Mouse (Mus musculus) large intestine, adult 2 months (tissue): ENCODE data around the gene Fbn1. TPM values are rescaled to one million over a fixed set of nuclear protein-coding genes. Genes with fewer than 3 reads are reported as not detected.

Experiments
- DNase-seq: peaks from one replicate; pipeline ENCODE4 v3.0.0-alpha.2; 2012; ENCODE audit warnings: low read depth, low spot score
- WGBS: fragments of 180-500 bp; shearing (Covaris S2); methylation state at CpG from one replicate; pipeline ENCODE4 v1.1.7; 2018; 5-methylcytosine and 5-hydroxymethylcytosine counted together
- polyA plus RNA-seq: library from polyadenylated mRNA; depleted of rRNA; stranded (reverse); fragments of >200 nt; gene quantifications from 2 replicates; pipeline ENCODE4 v1.2.3, GENCODE M21; 2012

Fbn1 gene
- polyA plus RNA-seq, 1 experiment: 4.2 TPM

- WGBS: 63% methylated on average over 3 of the region's 3 CpGs
- DNase-seq: no peak
Observed at GRCm38 (mm10) chr2:125411777-125412176, 96.0 kb downstream of the Fbn1 start.

DNA sequence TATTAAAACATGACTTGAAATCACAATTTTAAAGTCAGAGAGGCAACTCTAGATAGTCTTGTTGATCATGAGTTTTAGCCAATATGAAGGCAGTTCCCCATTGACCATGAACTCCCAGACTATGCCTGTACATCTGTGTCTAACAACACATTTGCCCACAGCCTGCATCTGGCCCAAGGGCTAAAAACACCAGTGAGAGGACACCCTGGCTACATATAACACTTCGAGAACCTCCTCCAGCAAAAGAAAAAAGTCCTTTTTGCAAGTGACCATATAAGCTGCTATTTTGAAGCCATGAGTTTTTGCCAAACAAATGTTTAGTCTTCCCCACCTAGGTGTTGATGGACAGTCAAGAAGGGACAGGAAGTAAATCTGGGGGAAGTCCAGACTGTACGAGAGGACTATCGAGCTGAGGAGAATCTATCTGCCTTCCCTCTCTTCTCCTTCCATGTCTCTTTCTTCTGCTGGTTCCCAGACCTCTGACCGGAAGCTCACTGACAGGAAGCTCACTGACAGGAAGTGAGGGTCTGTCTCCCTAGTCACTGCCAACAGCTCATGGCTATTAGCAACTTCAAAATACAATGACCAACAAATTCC is 103.2 kb downstream of the Fbn1 start:
- no peak for DNase-seq
- WGBS: 81% methylated on average over 4 of the region's 4 CpGs

DNA sequence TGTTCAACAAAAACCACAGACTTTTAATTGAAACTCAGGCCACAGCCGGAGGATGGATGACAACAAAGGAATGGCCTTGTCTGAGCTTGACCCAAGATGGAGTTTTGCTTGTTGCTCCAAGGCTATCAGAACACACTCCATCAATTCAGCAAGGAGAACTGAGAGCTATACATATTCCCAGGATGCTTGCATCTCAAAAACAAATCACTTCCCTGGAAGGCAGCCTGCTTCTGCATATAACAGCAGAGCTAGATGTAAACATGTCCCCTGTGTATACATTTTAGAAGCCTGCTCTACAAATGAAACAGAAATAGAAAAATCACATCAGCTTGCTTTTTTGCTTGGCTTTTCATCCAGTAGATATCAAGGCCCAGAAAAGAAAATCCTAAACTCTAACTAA is 105.5 kb downstream of the Fbn1 start:
- no peak for DNase-seq
- 74% methylated on average over 1 of the region's 1 CpGs for WGBS

DNA sequence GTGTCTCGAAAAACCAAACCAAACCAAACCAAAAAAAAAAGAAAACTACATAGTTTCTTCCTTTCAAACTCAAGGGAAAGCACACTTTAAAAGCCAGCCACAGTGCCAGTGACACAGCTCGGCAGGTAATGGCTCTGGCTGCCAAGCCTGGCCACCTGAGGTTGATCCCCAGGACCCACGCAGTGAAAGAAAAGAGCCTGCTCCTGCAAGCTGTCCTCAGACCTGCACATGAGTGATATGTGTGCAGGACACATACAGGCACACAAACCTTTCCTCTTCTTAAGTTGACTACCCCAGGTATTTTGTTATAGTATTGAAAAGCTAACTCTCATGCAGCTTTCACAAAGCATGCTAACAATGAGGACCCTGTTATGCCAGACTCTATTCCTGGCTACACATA is 107.7 kb downstream of the Fbn1 start:
- WGBS: 88% methylated on average over 3 of the region's 3 CpGs
- DNase-seq: no peak

GRCm38 (mm10) chr2:125397796-125398195 is 110.0 kb downstream of the Fbn1 start:
- 77% methylated on average over 7 of the region's 7 CpGs for WGBS
- DNase-seq: no peak

DNA sequence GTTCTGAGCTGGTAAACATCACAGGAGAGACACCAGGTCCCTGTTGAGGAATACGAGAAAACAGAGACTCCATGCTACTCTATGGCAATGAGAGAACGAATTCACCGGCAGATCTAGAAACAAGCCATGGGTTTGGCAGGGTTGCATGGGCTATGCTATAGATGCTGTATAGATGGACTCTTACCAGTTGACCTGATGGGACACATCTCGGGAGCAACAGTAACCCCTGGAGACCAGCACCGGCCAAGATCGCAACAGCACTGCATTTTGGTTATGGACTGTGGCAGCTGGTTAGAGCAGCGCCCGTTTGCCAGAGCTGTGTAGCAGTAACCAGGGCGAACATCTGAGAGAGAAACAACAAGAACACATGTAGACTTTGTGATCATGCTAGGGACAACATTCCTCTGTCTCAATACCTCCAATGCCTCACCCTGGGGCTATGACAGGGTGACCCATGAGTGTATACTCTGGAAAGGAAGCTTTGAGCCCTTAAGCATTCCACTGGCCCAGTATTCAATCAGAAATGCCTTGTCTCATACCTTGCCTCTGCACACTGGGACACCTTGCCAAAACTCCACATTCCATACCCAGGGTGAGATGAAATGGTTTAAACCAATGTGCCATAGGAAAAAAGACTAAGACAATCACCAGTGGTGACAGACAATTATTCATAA is 113.2 kb downstream of the Fbn1 start:
- no peak for DNase-seq

DNA sequence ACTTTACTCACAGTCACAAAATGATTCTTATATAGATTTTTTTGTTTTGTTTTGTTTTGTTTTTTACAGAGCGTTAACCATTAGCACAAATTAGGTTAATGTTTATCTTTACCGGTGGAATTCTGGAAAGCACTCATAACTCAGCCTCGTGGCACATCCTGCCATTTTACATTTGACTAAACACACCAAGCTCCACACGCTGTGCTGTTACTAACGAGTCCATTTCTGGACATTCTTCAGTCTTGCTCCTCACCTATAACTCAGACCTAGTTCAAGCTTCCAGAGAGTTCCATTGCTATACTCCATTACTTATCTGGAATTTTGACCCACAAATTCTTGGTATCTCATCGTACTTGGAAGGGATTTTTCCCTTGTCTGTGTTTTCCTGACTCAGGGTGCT is 116.2 kb downstream of the Fbn1 start:
- DNase-seq: no peak
- WGBS: 68% methylated on average over 6 of the region's 6 CpGs

More for the DNA sequence above, 113.2 kb downstream of the Fbn1 start:
- WGBS: 95% methylated on average over 9 of the region's 9 CpGs

- DNase-seq: no peak
- WGBS: 91% methylated on average over 10 of the region's 10 CpGs
Observed at GRCm38 (mm10) chr2:125389796-125390195, 118.0 kb downstream of the Fbn1 start.

DNA sequence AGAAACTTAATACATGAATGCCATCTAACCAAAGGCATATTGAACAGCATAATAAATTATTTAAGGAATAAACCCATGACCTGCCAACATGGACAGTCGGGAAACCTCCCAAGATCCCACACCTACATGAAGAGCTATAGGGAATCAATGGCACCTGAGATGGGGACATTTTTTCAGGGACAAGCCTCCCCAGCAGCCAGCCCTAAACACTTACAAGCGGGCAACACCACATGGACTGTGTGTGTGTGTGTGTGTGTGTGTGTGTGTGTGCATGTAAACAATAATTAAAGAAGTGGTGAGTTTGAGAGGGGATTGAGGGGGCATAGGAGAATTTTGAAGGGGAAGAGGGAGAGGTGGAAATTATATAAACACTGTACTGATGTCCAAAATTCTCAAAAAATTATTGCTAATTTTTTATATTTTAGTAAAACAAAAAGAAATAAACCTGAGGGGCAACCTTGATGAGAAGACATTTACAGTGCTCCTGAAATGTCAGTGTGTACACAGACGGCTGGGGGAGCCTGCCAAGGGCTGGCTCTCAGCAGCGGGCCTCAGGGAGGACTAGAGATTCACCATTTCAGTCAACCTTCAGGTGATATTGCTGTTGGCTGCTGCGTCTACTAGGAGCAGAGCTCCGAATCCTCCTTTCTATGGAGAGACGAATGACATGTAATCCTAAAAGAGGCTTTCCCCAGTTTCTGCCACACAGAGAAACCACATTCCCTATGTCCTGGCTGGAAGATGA is 121.4 kb downstream of the Fbn1 start:
- no peak for DNase-seq
- 75% methylated on average over 7 of the region's 7 CpGs for WGBS

GRCm38 (mm10) chr2:125384941-125385340 is 122.9 kb downstream of the Fbn1 start:
- DNase-seq: no peak
- 76% methylated on average over 4 of the region's 4 CpGs for WGBS

DNA sequence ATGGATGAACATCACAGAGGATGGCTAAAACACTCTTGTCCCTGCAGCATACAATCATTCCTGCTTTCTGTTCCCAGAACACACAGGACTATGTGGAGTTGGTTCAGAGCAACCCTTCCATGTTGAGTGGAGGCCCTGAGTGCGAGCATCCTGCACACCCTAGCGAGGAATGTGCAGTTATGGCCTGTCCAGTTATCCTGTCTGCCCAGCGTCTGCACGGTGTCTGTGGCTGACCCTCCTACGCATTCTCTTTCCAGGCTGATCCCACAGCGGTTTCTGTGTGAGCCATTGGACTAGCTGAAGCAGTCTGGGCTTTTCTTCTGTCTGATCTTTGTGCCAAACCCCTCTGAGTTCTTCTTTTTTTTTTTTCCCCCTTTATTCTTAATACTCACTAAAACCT is 123.4 kb downstream of the Fbn1 start:
- no peak for DNase-seq
- 86% methylated on average over 6 of the region's 6 CpGs for WGBS

- no peak for DNase-seq
- 90% methylated on average over 7 of the region's 7 CpGs for WGBS
Observed at GRCm38 (mm10) chr2:125383273-125383641, 124.5 kb downstream of the Fbn1 start.

DNA sequence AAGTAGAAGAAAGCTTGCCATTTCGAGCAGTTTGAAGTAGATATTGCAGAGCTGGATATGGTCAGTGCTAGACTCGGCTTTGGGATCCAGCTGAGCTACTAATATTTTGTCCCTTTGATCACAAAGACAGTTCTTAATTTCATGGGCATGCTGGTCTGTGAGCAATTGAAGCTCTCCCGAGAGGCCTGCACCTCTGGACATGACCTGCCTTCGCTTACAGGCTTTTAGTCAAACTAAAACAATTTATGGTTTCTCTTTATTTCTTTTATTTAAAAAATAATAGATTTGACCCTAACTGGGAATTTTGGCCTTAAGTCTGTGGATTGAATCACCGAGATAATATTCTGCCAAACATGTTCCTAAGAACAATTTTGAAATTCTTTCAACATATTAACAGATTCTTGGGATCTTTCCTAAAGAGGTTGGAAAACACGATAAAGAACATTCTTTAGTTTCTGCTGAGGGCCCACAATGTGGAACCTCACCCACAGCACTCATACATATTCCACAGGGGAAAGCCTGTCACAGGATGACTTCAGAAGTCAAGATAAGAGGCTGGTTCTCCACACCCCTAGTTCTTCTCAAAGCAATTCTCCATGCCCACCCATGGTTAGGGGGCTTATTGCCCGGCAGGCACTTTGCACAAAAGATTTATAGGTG is 125.0 kb downstream of the Fbn1 start:
- no peak for DNase-seq
- WGBS: 79% methylated on average over 7 of the region's 7 CpGs

- no peak for DNase-seq
Observed at GRCm38 (mm10) chr2:125380086-125380485, 127.7 kb downstream of the Fbn1 start.

DNA sequence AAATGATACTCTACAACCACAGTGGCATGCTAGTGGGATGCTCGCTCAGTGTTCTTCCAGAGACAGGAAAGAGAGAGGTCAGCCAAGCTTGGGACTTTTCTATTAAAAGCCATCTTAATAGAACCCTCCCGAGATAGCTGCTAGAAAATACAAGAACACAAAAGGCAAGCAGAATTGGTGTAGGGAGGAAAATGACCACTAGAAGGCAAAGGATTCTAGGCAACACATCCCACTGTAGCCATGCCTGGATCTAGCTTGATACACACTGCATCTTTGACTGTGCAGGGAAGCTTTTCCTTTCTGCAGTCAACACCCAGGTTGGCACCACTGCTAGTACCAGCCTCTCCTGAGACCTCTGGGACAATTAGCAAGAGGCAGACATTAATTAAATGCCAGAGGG is 128.6 kb downstream of the Fbn1 start:
- WGBS: 85% methylated on average over 2 of the region's 2 CpGs
- no peak for DNase-seq

More at GRCm38 (mm10) chr2:125380086-125380485, 127.7 kb downstream of the Fbn1 start:
- 58% methylated on average over 2 of the region's 2 CpGs for WGBS

- 88% methylated on average over 5 of the region's 5 CpGs for WGBS
- no peak for DNase-seq
Observed at GRCm38 (mm10) chr2:125375926-125376325, 131.9 kb downstream of the Fbn1 start.

- no peak for DNase-seq
- 90% methylated on average over 10 of the region's 10 CpGs for WGBS
Observed at GRCm38 (mm10) chr2:125375301-125375700, 132.5 kb downstream of the Fbn1 start.

DNA sequence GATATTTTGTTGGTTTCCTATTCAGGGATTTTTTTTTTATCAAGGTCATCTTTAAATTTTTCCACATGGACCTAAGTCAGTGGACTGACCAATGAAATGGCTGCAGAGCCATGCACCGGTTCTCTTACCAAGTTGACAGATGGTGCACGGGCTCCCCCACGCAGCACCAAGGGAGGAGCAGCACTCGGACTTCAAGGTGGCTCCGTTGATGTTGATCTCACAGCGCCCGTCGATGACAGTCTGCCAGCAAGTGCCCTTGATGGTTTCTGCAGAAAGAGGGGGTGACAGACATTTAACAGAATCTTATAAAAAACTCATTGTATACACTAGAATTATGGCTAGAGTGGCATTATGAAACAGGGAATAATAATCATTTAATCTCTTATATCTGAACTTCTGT is 138.1 kb downstream of the Fbn1 start:
- no peak for DNase-seq
- 93% methylated on average over 8 of the region's 8 CpGs for WGBS

DNA sequence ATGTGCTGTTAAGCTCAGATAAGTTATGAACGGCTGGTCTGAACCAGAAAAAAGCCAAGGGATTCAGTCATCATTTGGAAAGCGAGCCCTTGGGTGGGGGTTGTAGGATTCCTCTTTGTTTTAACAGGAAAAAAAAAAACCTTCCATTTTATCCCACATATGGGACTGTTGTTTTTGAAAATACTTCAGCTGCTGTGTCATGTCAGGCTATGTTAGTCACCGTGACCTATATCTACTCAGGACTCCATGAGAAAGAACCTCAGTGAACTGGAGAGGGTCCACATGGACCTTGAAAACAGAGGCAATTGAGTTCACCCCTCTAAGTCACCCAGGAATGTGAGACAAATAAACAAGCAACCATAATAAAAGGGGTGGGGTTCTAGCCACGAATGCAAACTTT is 139.2 kb downstream of the Fbn1 start:
- no peak for DNase-seq
- WGBS: 45% methylated on average over 4 of the region's 4 CpGs

GRCm38 (mm10) chr2:125361661-125362060 is 146.1 kb downstream of the Fbn1 start:
- WGBS: 19% methylated on average over 4 of the region's 4 CpGs

More at GRCm38 (mm10) chr2:125361661-125362060, 146.1 kb downstream of the Fbn1 start:
- DNase-seq: peak; percentile 18
